Mouse (Mus musculus) kidney, postnatal 0 days (tissue): ENCODE results near the gene Atp6v1g2. TPM values are rescaled to one million over a fixed set of nuclear protein-coding genes. Genes with fewer than 3 reads are reported as not detected.
A peak's percentile ranks its signal among the peaks of the same experiment; 100 is the strongest.

Experiments
- ATAC-seq: fragments of 200-750 bp; cut with Nextera tagmentation; replicated peaks from 2 replicates; pipeline ENCODE4 v1.8.0; 2017; ENCODE audit warnings: low read depth, moderate number of reproducible peaks, moderate TSS enrichment, moderate library complexity; ENCODE audit not compliant: low FRiP score
- DNase-seq: peaks from one replicate; pipeline ENCODE4 v3.0.0-alpha.2; 2016; ENCODE audit warnings: low spot score
- H3K27ac ChIP-seq: fragments of 300-500 bp; sonication (generic); 2 replicates; pipeline ENCODE4 v1.5.1; 2014; ENCODE audit warnings: mild to moderate bottlenecking
- H3K27me3 ChIP-seq: fragments of 300-500 bp; sonication (generic); 2 replicates; pipeline ENCODE4 v1.6.1; 2014; ENCODE audit warnings: low read length, mixed read lengths; ENCODE audit not compliant: insufficient read depth
- H3K36me3 ChIP-seq: fragments of 300-500 bp; sonication (generic); 2 replicates; pipeline ENCODE4 v1.6.1; 2014; ENCODE audit warnings: low read length, mixed read lengths; ENCODE audit not compliant: insufficient read depth
- H3K4me1 ChIP-seq: fragments of 300-500 bp; sonication (generic); replicated peaks from 2 replicates; pipeline ENCODE4 v1.6.1; 2014; ENCODE audit warnings: antibody characterized with exemption, low read length, mixed read lengths; ENCODE audit not compliant: insufficient read depth
- H3K4me2 ChIP-seq: fragments of 300-500 bp; sonication (generic); 2 replicates; pipeline ENCODE4 v1.6.1; 2014; ENCODE audit warnings: mild to moderate bottlenecking, low read length, moderate library complexity, mixed read lengths
- H3K4me3 ChIP-seq: fragments of 300-500 bp; sonication (generic); replicated peaks from 2 replicates; pipeline ENCODE4 v1.5.1; 2014; ENCODE audit warnings: low read depth, low read length
- H3K9ac ChIP-seq: fragments of 300-500 bp; sonication (generic); 2 replicates; pipeline ENCODE4 v1.6.1; 2014; ENCODE audit warnings: low read depth, low read length
- H3K9me3 ChIP-seq: fragments of 300-500 bp; sonication (generic); replicated peaks from 2 replicates; pipeline ENCODE4 v1.6.1; 2016; ENCODE audit warnings: low read length, inconsistent platforms, mixed read lengths
- CTCF ChIP-seq: IDR thresholded peaks from 2 replicates; pipeline ENCODE4 v1.5.1; 2016; ENCODE audit warnings: antibody characterized with exemption, low read depth, mild to moderate bottlenecking, moderate library complexity
- WGBS: fragments of 180-500 bp; shearing (Covaris S2); extraction: QIAGEN DNeasy Blood & Tissue Kit; methylation state at CpG from one replicate; pipeline ENCODE4 v1.1.7; 2014; 5-methylcytosine and 5-hydroxymethylcytosine counted together
- microRNA-seq: library from miRNA; unstranded; fragments of <30 nt; microRNA quantifications from one replicate; pipeline ENCODE4, GENCODE M21; 2016
- polyA plus RNA-seq: library from polyadenylated mRNA; unstranded; fragments of >200 nt; fragmentation: Nextera tagmentation; extraction: Ambion mirVana; gene quantifications from 2 replicates; pipeline ENCODE4 v1.2.1, GENCODE M21; 2015

The Atp6v1g2 gene
- polyA plus RNA-seq, 1 experiment from 2014 or later, result 6.6 TPM

DNA sequence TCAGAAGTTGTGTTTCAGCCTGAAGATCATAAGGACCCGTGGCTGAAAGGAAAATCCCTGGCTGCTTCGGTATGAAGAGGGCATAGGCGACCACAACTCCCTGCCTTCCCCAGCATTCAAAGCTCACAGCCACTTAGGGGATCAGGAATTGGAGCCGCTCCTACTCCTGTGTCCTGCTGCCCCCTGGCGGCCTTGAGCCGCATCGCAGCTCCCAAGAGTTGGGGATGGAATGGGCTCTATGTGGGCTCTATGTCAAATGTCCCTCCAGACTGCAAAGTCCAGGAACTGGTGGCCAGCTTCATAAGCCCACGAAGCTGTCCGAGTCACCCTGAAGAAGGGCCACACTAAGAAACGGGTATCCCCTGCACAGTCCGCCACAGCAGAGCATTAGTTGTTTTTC lies 41.3 kb downstream of the Atp6v1g2 start:
- H3K36me3 ChIP-seq, result no peaks in the 10 kb centered on the region
- H3K27ac ChIP-seq, result no peak overlapping the region
- peak; percentile 94 for TF ChIP-seq CTCF
- 5% methylated on average over 11 of the region's 11 CpGs for WGBS
- H3K9ac ChIP-seq, result no peak overlapping the region
- no peaks in the 10 kb centered on the region for H3K4me1 ChIP-seq
- DNase-seq, result peak; percentile 88
- ATAC-seq, result peak; percentile 72; the same call in 1 of the 2 replicates
- no peaks in the 10 kb centered on the region for H3K9me3 ChIP-seq
- no peak overlapping the region for H3K4me3 ChIP-seq
- H3K4me2 ChIP-seq, result no peak overlapping the region
- no peaks in the 10 kb centered on the region; the same call in 1 of the 2 replicates for H3K27me3 ChIP-seq

DNA sequence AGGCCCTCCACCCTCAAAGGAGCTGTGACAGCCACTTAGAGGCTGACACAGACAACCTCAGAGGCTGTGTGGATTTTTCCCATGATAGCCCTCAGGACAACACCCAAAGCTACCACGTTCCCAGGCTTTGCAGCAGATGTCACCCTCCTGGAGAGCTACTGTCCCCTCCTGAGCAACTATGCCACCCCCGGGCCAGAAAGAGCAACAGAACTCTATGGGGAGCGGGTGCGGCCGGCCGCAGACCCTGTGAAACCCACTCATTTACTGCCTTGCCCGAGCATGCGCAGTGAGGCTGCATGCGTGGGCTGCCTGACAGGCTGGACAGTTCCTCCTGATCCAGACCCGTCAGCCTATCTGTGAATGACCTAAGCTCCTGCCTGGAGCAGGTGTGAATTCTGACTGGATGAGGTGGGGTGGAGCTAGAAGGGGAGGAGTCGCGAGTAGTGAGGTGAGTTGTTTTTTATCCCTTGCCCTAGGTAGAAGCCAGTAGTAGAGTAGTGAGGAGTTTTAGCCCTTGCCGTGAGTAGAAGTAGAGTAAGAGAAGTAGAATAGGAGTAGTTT lies 42.9 kb downstream of the Atp6v1g2 start:
- H3K36me3 ChIP-seq, result no peaks in the 10 kb centered on the region
- no peaks in the 10 kb centered on the region for H3K9me3 ChIP-seq
- H3K27me3 ChIP-seq, result no peaks in the 10 kb centered on the region; the same call in 1 of the 2 replicates
- no peak for TF ChIP-seq CTCF
- H3K4me2 ChIP-seq, result no peak overlapping the region
- WGBS, result 16% methylated on average over 13 of the region's 13 CpGs
- no peak overlapping the region for H3K27ac ChIP-seq
- H3K4me3 ChIP-seq, result no peak overlapping the region
- H3K9ac ChIP-seq, result no peak overlapping the region
- ATAC-seq (no peak; the same call in 1 of the 2 replicates), DNase-seq (no peak)
- H3K4me1 ChIP-seq, result no peaks in the 10 kb centered on the region

DNA sequence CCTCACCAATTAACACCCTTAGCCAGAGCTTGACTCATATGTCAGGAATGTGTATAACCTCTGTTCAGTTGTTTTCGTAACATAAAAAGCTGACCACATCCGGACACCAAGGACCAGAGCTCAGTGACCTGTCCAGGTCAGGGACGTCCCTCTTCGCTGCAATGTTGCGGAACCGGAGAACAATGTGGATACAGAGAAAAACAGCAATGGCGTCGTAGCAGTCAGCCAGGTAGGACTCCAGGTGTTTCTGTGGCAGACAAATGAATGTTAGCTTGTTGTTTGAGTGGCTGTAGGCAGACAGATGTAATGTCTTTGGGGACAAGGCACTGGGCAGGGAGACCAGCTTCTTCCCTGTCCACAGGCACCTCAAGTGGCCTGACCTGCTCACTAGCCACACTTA lies 44.6 kb downstream of the Atp6v1g2 start:
- H3K4me3 ChIP-seq, result no peak overlapping the region
- no peaks in the 10 kb centered on the region for H3K9me3 ChIP-seq
- no peak overlapping the region for H3K9ac ChIP-seq
- ATAC-seq, result no peak
- no peaks in the 10 kb centered on the region for H3K36me3 ChIP-seq
- TF ChIP-seq CTCF, result no peak
- no peak for DNase-seq
- no peak overlapping the region for H3K4me2 ChIP-seq
- WGBS, result 65% methylated on average over 8 of the region's 8 CpGs
- H3K4me1 ChIP-seq, result no peaks in the 10 kb centered on the region
- H3K27ac ChIP-seq, result no peak overlapping the region
- H3K27me3 ChIP-seq, result no peaks in the 10 kb centered on the region; the same call in 1 of the 2 replicates

DNA sequence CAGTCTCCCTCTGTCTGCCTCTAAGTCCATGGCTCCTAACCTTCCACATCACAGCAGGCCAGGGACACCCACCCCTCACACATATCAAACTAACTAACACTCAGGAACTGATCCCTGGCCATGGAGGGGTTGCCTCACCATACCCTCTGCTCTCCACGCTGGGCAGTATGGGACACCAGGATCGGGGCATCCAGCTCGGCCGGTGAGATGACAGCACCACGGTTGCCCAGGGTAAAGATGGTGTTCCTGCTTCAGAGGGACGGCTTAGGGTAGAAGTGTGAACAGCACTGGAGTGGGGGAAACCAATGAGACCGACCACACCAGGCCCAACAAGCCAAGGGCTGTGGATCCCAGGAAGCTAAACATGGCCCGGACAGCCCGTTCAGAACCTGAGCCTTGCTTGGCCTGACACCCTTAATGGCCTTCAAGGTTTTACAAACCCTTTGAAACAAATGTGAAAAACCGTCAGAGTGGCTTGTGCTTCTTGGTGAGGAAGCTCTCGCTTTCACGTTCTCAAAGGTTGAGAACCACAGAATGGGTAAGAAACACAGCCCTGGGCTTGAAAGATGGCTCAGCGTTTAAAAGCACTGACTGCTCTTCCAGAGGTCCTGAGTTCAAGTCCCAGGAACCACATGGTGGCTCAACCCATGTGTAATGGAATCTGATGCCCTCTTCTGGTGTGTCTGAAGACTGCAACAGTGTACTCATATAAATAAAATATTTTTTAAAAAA lies 45.7 kb downstream of the Atp6v1g2 start:
- WGBS, result 88% methylated on average over 13 of the region's 13 CpGs
- no peak for ATAC-seq
- Histone ChIP-seq H3K4me3 (no peak overlapping the region), H3K9ac (no peak overlapping the region), H3K9me3 (no peaks in the 10 kb centered on the region), H3K4me1 (no peaks in the 10 kb centered on the region), H3K36me3 (no peaks in the 10 kb centered on the region), H3K4me2 (no peak overlapping the region), H3K27ac (no peak overlapping the region), H3K27me3 (no peaks in the 10 kb centered on the region; the same call in 1 of the 2 replicates)
- TF ChIP-seq CTCF, result no peak
- DNase-seq, result no peak

DNA sequence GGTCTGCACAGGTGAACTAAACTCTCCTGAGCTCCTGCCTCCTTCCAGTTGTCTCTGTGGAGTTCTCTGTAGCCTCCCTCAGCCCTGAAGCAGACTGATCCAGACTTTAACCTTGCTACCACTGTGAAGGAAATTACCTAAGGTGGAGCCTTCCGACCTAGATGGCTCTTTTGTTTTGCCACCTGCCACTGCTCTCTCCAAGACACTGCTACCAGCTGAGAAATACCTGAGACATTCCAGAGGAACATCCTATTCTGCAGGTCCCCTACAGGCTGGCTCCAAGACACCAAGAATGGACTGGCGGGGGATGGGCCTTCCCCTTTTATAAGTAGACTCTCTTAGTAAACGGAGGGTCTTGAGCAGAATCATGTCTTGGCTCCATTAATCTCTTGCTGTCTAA lies 46.8 kb downstream of the Atp6v1g2 start:
- DNase-seq, result no peak
- H3K27ac ChIP-seq, result no peak overlapping the region
- no peaks in the 10 kb centered on the region for H3K4me1 ChIP-seq
- TF ChIP-seq CTCF, result no peak
- H3K9ac ChIP-seq, result no peak overlapping the region
- no peaks in the 10 kb centered on the region for H3K36me3 ChIP-seq
- no peak overlapping the region for H3K4me3 ChIP-seq
- ATAC-seq, result no peak
- WGBS, result 71% methylated on average over 3 of the region's 3 CpGs
- H3K4me2 ChIP-seq, result no peak overlapping the region
- H3K27me3 ChIP-seq, result no peaks in the 10 kb centered on the region; the same call in 1 of the 2 replicates
- no peaks in the 10 kb centered on the region for H3K9me3 ChIP-seq

DNA sequence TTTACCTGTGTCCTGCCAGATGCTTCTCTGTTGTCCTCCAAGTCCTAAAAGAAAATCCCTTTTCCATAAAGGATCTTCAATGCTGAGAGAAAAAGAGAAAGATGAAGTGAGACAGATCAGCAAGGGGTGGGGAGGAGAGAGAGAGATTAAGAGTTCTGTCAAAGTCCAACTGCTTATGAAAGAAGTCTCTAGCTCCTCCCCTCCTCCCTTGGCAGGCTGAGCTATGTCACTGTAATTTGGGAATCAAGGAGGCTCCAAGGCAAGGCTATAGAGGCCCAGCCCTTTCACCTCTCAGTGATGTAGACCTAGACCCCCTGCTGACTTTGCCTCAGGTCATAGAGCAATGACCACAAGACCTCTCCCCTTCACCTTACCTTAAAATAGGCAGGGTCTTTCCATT lies 52.0 kb downstream of the Atp6v1g2 start:
- Histone ChIP-seq H3K36me3 (no peaks in the 10 kb centered on the region), H3K27ac (no peak overlapping the region), H3K9ac (no peak overlapping the region), H3K4me2 (no peak overlapping the region), H3K4me1 (no peaks in the 10 kb centered on the region), H3K4me3 (no peak overlapping the region), H3K27me3 (no peaks in the 10 kb centered on the region), H3K9me3 (no peaks in the 10 kb centered on the region)
- DNase-seq, result no peak
- ATAC-seq, result no peak
- TF ChIP-seq CTCF, result no peak

Small RNAs within 50 kb of the gene (microRNA-seq; reads per million reads assigned to microRNA genes)
- gene Mir6973a, result not detected
- not detected for gene Mir6974
- gene Mir6975, result 2.2 reads per million, percentile 2 among the genes with 10 or more reads in this experiment
- not detected for gene Mir8094

Other genes with a start within 250 kb of the Atp6v1g2 start
- 61.3 and 63.3 TPM in 2 replicates for gene Vars, start 232.7 kb upstream of the Atp6v1g2 start, polyA plus RNA-seq
- 0.16 and 0.20 TPM in 2 replicates for gene Vwa7, start 217.1 kb upstream of the Atp6v1g2 start, polyA plus RNA-seq
- 2.3 and 3.7 TPM in 2 replicates for gene Sapcd1, start 205.6 kb upstream of the Atp6v1g2 start, polyA plus RNA-seq
- gene Msh5, start 186.9 kb upstream of the Atp6v1g2 start, polyA plus RNA-seq, result 2.7 and 3.0 TPM in 2 replicates
- gene Clic1, start 183.7 kb upstream of the Atp6v1g2 start, polyA plus RNA-seq, result 266 and 282 TPM in 2 replicates
- 227 and 244 TPM in 2 replicates for gene Ddah2, start 174.6 kb upstream of the Atp6v1g2 start, polyA plus RNA-seq
- gene Ly6g6c, start 168.3 kb upstream of the Atp6v1g2 start, polyA plus RNA-seq, result not detected in 2 replicates
- 0.36 and 0.45 TPM in 2 replicates for gene Mpig6b, start 167.5 kb upstream of the Atp6v1g2 start, polyA plus RNA-seq
- gene Ly6g6e, start 156.8 kb upstream of the Atp6v1g2 start, polyA plus RNA-seq, result 1.3 and 1.6 TPM in 2 replicates
- 7.6 and 7.8 TPM in 2 replicates for gene Ly6g6d, start 155.6 kb upstream of the Atp6v1g2 start, polyA plus RNA-seq
- gene Ly6g6f, start 148.1 kb upstream of the Atp6v1g2 start, polyA plus RNA-seq, result not detected in 2 replicates
- gene Abhd16a, start 144.4 kb upstream of the Atp6v1g2 start, polyA plus RNA-seq, result 109 and 113 TPM in 2 replicates
- not detected in 2 replicates for gene Ly6g5c, start 125.4 kb upstream of the Atp6v1g2 start, polyA plus RNA-seq
- gene Ly6g5b, start 118.2 kb upstream of the Atp6v1g2 start, polyA plus RNA-seq, result 0.69 and 1.1 TPM in 2 replicates
- gene Gpank1, start 112.2 kb upstream of the Atp6v1g2 start, polyA plus RNA-seq, result 14.6 and 15.2 TPM in 2 replicates
- gene Csnk2b, start 111.6 kb upstream of the Atp6v1g2 start, polyA plus RNA-seq, result 300 and 312 TPM in 2 replicates
- gene D17H6S53E, start 107.3 kb upstream of the Atp6v1g2 start, polyA plus RNA-seq, result 10.5 and 11.9 TPM in 2 replicates
- gene Apom, start 101.6 kb upstream of the Atp6v1g2 start, polyA plus RNA-seq, result 59.6 and 64.2 TPM in 2 replicates
- 46.0 and 50.2 TPM in 2 replicates for gene Bag6, start 98.5 kb upstream of the Atp6v1g2 start, polyA plus RNA-seq
- 79.2 and 94.5 TPM in 2 replicates for gene Prrc2a, start 68.8 kb upstream of the Atp6v1g2 start, polyA plus RNA-seq
- 13.1 and 14.8 TPM in 2 replicates for gene Aif1, start 57.6 kb upstream of the Atp6v1g2 start, polyA plus RNA-seq
- 11.4 and 15.0 TPM in 2 replicates for gene Lst1, start 45.2 kb upstream of the Atp6v1g2 start, polyA plus RNA-seq
- 0.98 and 1.0 TPM in 2 replicates for gene Ltb, start 39.2 kb upstream of the Atp6v1g2 start, polyA plus RNA-seq
- 0.19 and 0.25 TPM in 2 replicates for gene Tnf, start 31.7 kb upstream of the Atp6v1g2 start, polyA plus RNA-seq
- gene Lta, start 28.3 kb upstream of the Atp6v1g2 start, polyA plus RNA-seq, result 0.15 TPM in 1 of 2 replicates, not detected in the other
- 0.25 and 0.29 TPM in 2 replicates for gene Gm16181, start 12.8 kb upstream of the Atp6v1g2 start, polyA plus RNA-seq
- 11.7 and 14.5 TPM in 2 replicates for gene Nfkbil1, start 2.1 kb downstream of the Atp6v1g2 start, polyA plus RNA-seq
- 303 and 329 TPM in 2 replicates for gene Ddx39b, start 8.1 kb downstream of the Atp6v1g2 start, polyA plus RNA-seq
- 111 and 125 TPM in 2 replicates for gene H2-D1, start 29.1 kb downstream of the Atp6v1g2 start, polyA plus RNA-seq
- gene H2-Q1, start 86.7 kb downstream of the Atp6v1g2 start, polyA plus RNA-seq, result not detected in 2 replicates
- 4.6 and 6.1 TPM in 2 replicates for gene H2-Q2, start 108.6 kb downstream of the Atp6v1g2 start, polyA plus RNA-seq
- 6.1 and 6.8 TPM in 2 replicates for gene H2-Q4, start 146.0 kb downstream of the Atp6v1g2 start, polyA plus RNA-seq
- gene H2-Q6, start 191.2 kb downstream of the Atp6v1g2 start, polyA plus RNA-seq, result 7.0 and 7.2 TPM in 2 replicates
- 15.4 and 15.6 TPM in 2 replicates for gene H2-Q7, start 205.5 kb downstream of the Atp6v1g2 start, polyA plus RNA-seq
- gene H2-Q10, start 236.4 kb downstream of the Atp6v1g2 start, polyA plus RNA-seq, result 1.1 and 1.4 TPM in 2 replicates